Comparison of ENCODE assay signal across 8 mouse cellular contexts in genomic region chr7:99139841-99140491, GRCm38 (mm10). TPM values are rescaled to one million over a fixed set of nuclear protein-coding genes. Genes with fewer than 3 reads are reported as not detected.
A peak's percentile ranks its signal among the peaks of the same experiment; 100 is the strongest.
DNase-seq lines count a peak whose midpoint lies in the region; ATAC-seq and TF ChIP-seq lines count a peak whose summit lies in the region.

No protein-coding gene starts in this region.

- TF ChIP-seq POLR2A in cerebellum, adult 2 months (IDR thresholded peaks at IDR 0.05; ENCODE audit: borderline replicate concordance, insufficient read depth, low read length): no peak

- no peak for ATAC-seq in embryonic facial prominence, embryonic 11.5 days (replicated peaks; ENCODE audit: insufficient number of reproducible peaks, low FRiP score, low TSS enrichment, low read depth)
- no peak for ATAC-seq in intestine, embryonic 15.5 days
- no peak for ATAC-seq in granulocyte monocyte progenitor cell, adult 5-6 weeks (replicated peaks; ENCODE audit: poor library complexity, severe bottlenecking)

- peak overlapping the region; percentile 77 for H3K9ac ChIP-seq in embryonic facial prominence, embryonic 11.5 days (replicated peaks; ENCODE audit: low read length)
- H3K9ac ChIP-seq in intestine, embryonic 15.5 days: peak overlapping the region; percentile 81

- H3K27me3 ChIP-seq in cerebellum, adult 2 months (ENCODE audit: control insufficient read depth, insufficient read depth, low read length): no peaks in the 10 kb centered on the region
- H3K27me3 ChIP-seq in embryonic facial prominence, embryonic 11.5 days (ENCODE audit: control insufficient read depth, insufficient read depth, low read length): no peaks in the 10 kb centered on the region
- no peaks in the 10 kb centered on the region for H3K27me3 ChIP-seq in intestine, embryonic 15.5 days (replicated peaks)
- H3K27me3 ChIP-seq in midbrain, embryonic 10.5 days (ENCODE audit: low read depth, poor library complexity, severe bottlenecking): peaks cover 20% of the 10 kb centered on the region; the same call in 1 of the 2 replicates

- no peak for TF ChIP-seq CTCF in cerebellum, adult 2 months (IDR thresholded peaks at IDR 0.05; ENCODE audit: borderline replicate concordance, insufficient read depth, low read depth, low read length)

- DNase-seq in cerebellum, adult 2 months: peak; percentile 38
- DNase-seq in cerebellum, adult 9-11 months: no peak
- DNase-seq in A20 (ENCODE audit: low read depth, low spot score): peak; percentile 70
- DNase-seq in embryonic facial prominence, embryonic 11.5 days (ENCODE audit: low spot score): peak; percentile 47
- peak; percentile 38 for DNase-seq in midbrain, embryonic 10.5 days (ENCODE audit: low spot score)
- no peak for DNase-seq in frontal cortex, postnatal 10 days (ENCODE audit: low spot score in 2 of 2)

- H3K4me1 ChIP-seq in cerebellum, adult 2 months (ENCODE audit: control insufficient read depth, insufficient read depth, low read length): no peaks in the 10 kb centered on the region
- peaks cover 2% of the 10 kb centered on the region; the same call in 1 of the 2 replicates for H3K4me1 ChIP-seq in embryonic facial prominence, embryonic 11.5 days (ENCODE audit: control insufficient read depth, insufficient read depth, low read length)
- H3K4me1 ChIP-seq in intestine, embryonic 15.5 days (replicated peaks): peaks cover 13% of the 10 kb centered on the region
- H3K4me1 ChIP-seq in midbrain, embryonic 10.5 days: peaks cover 24% of the 10 kb centered on the region

- H3K27ac ChIP-seq in cerebellum, adult 2 months (ENCODE audit: insufficient read depth, low read length): peak overlapping the region; percentile 76; the same call in 1 of the 2 replicates
- H3K27ac ChIP-seq in embryonic facial prominence, embryonic 11.5 days (replicated peaks; ENCODE audit: low read depth, low read length): no peak overlapping the region
- peak overlapping the region; percentile 93 for H3K27ac ChIP-seq in intestine, embryonic 15.5 days
- no peak overlapping the region for H3K27ac ChIP-seq in midbrain, embryonic 10.5 days (replicated peaks)

- H3K36me3 ChIP-seq in embryonic facial prominence, embryonic 11.5 days (replicated peaks; ENCODE audit: control insufficient read depth, insufficient read depth, low read depth, low read length): no peaks in the 10 kb centered on the region
- H3K36me3 ChIP-seq in intestine, embryonic 15.5 days: no peaks in the 10 kb centered on the region
- H3K36me3 ChIP-seq in midbrain, embryonic 10.5 days: peaks cover 3% of the 10 kb centered on the region; the same call in 1 of the 2 replicates

- peak overlapping the region; percentile 61 for H3K4me3 ChIP-seq in cerebellum, adult 2 months (replicated peaks; ENCODE audit: insufficient read depth, low read depth, low read length)
- H3K4me3 ChIP-seq in embryonic facial prominence, embryonic 11.5 days (ENCODE audit: low read depth, low read length): peak overlapping the region; percentile 72
- peak overlapping the region; percentile 88 for H3K4me3 ChIP-seq in intestine, embryonic 15.5 days (replicated peaks)
- peak overlapping the region; percentile 81 for H3K4me3 ChIP-seq in midbrain, embryonic 10.5 days

- peak overlapping the region; percentile 73 for H3K4me2 ChIP-seq in embryonic facial prominence, embryonic 11.5 days (ENCODE audit: low read depth, low read length)
- peak overlapping the region; percentile 74 for H3K4me2 ChIP-seq in intestine, embryonic 15.5 days (replicated peaks)

- H3K9me3 ChIP-seq in embryonic facial prominence, embryonic 11.5 days (replicated peaks; ENCODE audit: control insufficient read depth, low read length): no peaks in the 10 kb centered on the region
- H3K9me3 ChIP-seq in intestine, embryonic 15.5 days: no peaks in the 10 kb centered on the region; the same call in 1 of the 2 replicates
- no peaks in the 10 kb centered on the region; the same call in 1 of the 2 replicates for H3K9me3 ChIP-seq in midbrain, embryonic 10.5 days (replicated peaks)

- under 1% methylated on average over 13 of the region's 13 CpGs for WGBS in cerebellum, adult 2 months
- WGBS in embryonic facial prominence, embryonic 11.5 days: under 1% methylated on average over 13 of the region's 13 CpGs
- 1% methylated on average over 13 of the region's 13 CpGs for WGBS in intestine, embryonic 15.5 days
- 2% methylated on average over 13 of the region's 13 CpGs for WGBS in midbrain, embryonic 10.5 days

RNA-seq across cellular contexts. Expression of gene Uvrag, which starts 1.0 kb away (rescaled TPM):
- 19.2 TPM in 2 replicates for polyA plus RNA-seq in cerebellum, adult 2 months (2012; rRNA removed)
- 11.1 and 15.5 TPM in 2 replicates for polyA plus RNA-seq in embryonic facial prominence, embryonic 11.5 days (2014; fragmentation: Nextera tagmentation; extraction: Ambion mirVana)
- 20.5 and 20.9 TPM in 2 replicates for polyA plus RNA-seq in intestine, embryonic 15.5 days (2015; fragmentation: Nextera tagmentation; extraction: Ambion mirVana)
- 9.7 and 10.0 TPM in 2 replicates for polyA plus RNA-seq in midbrain, embryonic 10.5 days (2016; fragmentation: Nextera tagmentation; extraction: Ambion mirVana)
- total RNA-seq in granulocyte monocyte progenitor cell, adult 5-6 weeks (2014; fragmentation: Nextera tagmentation): 25.7 and 31.0 TPM in 2 replicates
- 26.8 and 38.7 TPM in 2 replicates for total RNA-seq in granulocyte monocyte progenitor cell, adult 5-6 weeks (2017)

RNA-seq across cellular contexts. Expression of gene Dgat2, which starts 42.6 kb away (rescaled TPM):
- 26.2 and 28.1 TPM in 2 replicates for polyA plus RNA-seq in cerebellum, adult 2 months (2012; rRNA removed)
- polyA plus RNA-seq in embryonic facial prominence, embryonic 11.5 days (2014; fragmentation: Nextera tagmentation; extraction: Ambion mirVana): 9.4 and 12.1 TPM in 2 replicates
- 176 and 204 TPM in 2 replicates for polyA plus RNA-seq in intestine, embryonic 15.5 days (2015; fragmentation: Nextera tagmentation; extraction: Ambion mirVana)
- polyA plus RNA-seq in midbrain, embryonic 10.5 days (2016; fragmentation: Nextera tagmentation; extraction: Ambion mirVana): 10.9 and 13.6 TPM in 2 replicates
- 9.6 and 13.9 TPM in 2 replicates for total RNA-seq in granulocyte monocyte progenitor cell, adult 5-6 weeks (2014; fragmentation: Nextera tagmentation)
- 6.7 and 7.9 TPM in 2 replicates for total RNA-seq in granulocyte monocyte progenitor cell, adult 5-6 weeks (2017)

Comparison
In these comparisons a context has a peak if more than half of its experiments do, and no peak if none do; other contexts are left out.
1. DNase-seq: peak in cerebellum, adult 2 months (2 of 2), A20 (single experiment), embryonic facial prominence, embryonic 11.5 days (single experiment) and midbrain, embryonic 10.5 days (single experiment); none in cerebellum, adult 9-11 months (single experiment) and frontal cortex, postnatal 10 days (0 of 2).
2. H3K27ac ChIP-seq: peak in cerebellum, adult 2 months (single experiment) and intestine, embryonic 15.5 days (single experiment); none in embryonic facial prominence, embryonic 11.5 days (single experiment) and midbrain, embryonic 10.5 days (single experiment).
3. Peak in every context shown above with its lines, with median percentiles within 50 percentile points of each other: H3K4me3 ChIP-seq.